Mouse (Mus musculus) hindbrain, embryonic 16.5 days (tissue): ENCODE measurements around the gene Cdk2ap1. TPM values are rescaled to one million over a fixed set of nuclear protein-coding genes. Genes with fewer than 3 reads are reported as not detected.
"Not testable (repeated sequence)": the region's sequence is repeated elsewhere in the genome, so short reads cannot be mapped to it uniquely, and the experiment has no call there.

Source experiments
- ATAC-seq: fragments of 200-750 bp; cut with Nextera tagmentation; 2 replicates; pipeline ENCODE4 v1.8.0; 2017; ENCODE audit warnings: moderate TSS enrichment, moderate library complexity
- H3K27ac ChIP-seq: fragments of 300-500 bp; sonication (generic); 2 replicates; pipeline ENCODE4 v1.5.1; 2014; ENCODE audit warnings: low read depth, mild to moderate bottlenecking, control low read depth, low read length, moderate library complexity
- H3K27me3 ChIP-seq: fragments of 300-500 bp; sonication (generic); replicated peaks from 2 replicates; pipeline ENCODE4 v1.6.1; 2014; ENCODE audit warnings: low read length; ENCODE audit not compliant: control insufficient read depth, insufficient read depth
- H3K36me3 ChIP-seq: fragments of 300-500 bp; sonication (generic); 2 replicates; pipeline ENCODE4 v1.6.1; 2014; ENCODE audit warnings: mild to moderate bottlenecking, low read length, moderate library complexity, mixed read lengths; ENCODE audit not compliant: control insufficient read depth, insufficient read depth
- H3K4me1 ChIP-seq: fragments of 300-500 bp; sonication (generic); 2 replicates; pipeline ENCODE4 v1.6.1; 2014; ENCODE audit warnings: low read depth, low read length; ENCODE audit not compliant: control insufficient read depth, insufficient read depth
- H3K4me2 ChIP-seq: fragments of 300-500 bp; sonication (generic); 2 replicates; pipeline ENCODE4 v1.6.1; 2014; ENCODE audit warnings: mild to moderate bottlenecking, low read length, control low read depth, moderate library complexity
- H3K4me3 ChIP-seq: fragments of 300-500 bp; sonication (generic); 2 replicates; pipeline ENCODE4 v1.5.1; 2014; ENCODE audit warnings: mild to moderate bottlenecking, low read length, control low read depth, moderate library complexity
- H3K9ac ChIP-seq: fragments of 300-500 bp; sonication (generic); 2 replicates; pipeline ENCODE4 v1.6.1; 2014; ENCODE audit warnings: low read depth, mild to moderate bottlenecking, control low read depth, low read length, moderate library complexity
- H3K9me3 ChIP-seq: fragments of 300-500 bp; sonication (generic); 2 replicates; pipeline ENCODE4 v1.6.1; 2014; ENCODE audit warnings: mild to moderate bottlenecking, low read length, moderate library complexity; ENCODE audit not compliant: control insufficient read depth
- WGBS: fragments of 180-500 bp; shearing (Covaris S2); extraction: QIAGEN DNeasy Blood & Tissue Kit; methylation state at CpG from one replicate; pipeline ENCODE4 v1.1.7; 2014; 5-methylcytosine and 5-hydroxymethylcytosine counted together
- polyA plus RNA-seq: library from polyadenylated mRNA; unstranded; fragments of >200 nt; fragmentation: Nextera tagmentation; extraction: Ambion mirVana; gene quantifications from 2 replicates; pipeline ENCODE4 v1.2.1, GENCODE M21; 2015

Cdk2ap1 gene
- 48.7 and 51.1 TPM in 2 replicates for polyA plus RNA-seq

DNA sequence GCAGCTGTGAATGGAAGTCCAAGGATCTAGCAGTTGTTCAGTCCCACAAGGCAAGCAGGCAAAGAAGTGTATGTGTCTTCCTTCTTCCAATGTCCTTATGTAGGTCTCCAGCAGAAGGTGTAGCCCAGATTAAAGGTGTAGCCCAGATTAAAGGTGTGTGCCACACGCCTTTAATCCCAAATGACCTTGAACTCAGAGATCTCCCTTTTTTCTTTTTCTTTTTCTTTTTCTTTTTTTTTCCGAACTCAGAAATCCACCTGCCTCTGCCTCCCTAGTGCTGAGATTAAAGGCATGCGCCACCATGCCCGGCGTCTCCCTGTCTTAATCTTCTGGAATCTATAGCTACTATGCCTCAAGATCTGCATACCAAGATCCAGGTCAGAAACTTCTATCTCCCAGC lies at the start of gene Cdk2ap1:
Cdk2ap1 (minus strand) TSS at position 101 of the 400 bp plus-strand sequence.
- ATAC-seq, H3K36me3 ChIP-seq, H3K27ac ChIP-seq, H3K4me1 ChIP-seq, H3K9ac ChIP-seq, H3K9me3 ChIP-seq, H3K27me3 ChIP-seq, H3K4me3 ChIP-seq, H3K4me2 ChIP-seq: not testable (repeated sequence)
- WGBS, result 94% methylated on average over 5 of the region's 5 CpGs

DNA sequence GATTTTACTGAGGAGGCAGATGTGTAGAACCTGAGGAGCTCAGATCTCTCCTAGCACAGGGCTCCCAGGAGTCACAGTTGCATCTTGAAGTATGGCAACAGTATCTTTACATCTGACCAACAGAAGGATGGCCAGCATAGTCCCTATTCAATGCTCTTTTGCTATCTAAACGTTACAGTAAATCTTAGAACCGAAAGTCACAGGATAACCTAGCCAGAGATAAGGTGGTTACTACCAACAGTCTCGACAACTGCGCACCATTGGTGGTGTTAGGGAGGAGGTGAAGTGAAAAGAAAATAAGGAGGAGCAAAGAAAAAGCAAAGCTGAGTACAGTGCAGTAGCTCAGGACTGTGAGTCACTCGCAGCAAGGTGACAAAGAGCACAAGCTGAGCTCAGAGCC lies 49.3 kb upstream of the Cdk2ap1 start:
- 93% methylated on average over 5 of the region's 5 CpGs for WGBS
- Histone ChIP-seq H3K36me3 (peaks cover 27% of the 10 kb centered on the region), H3K27ac (no peak overlapping the region), H3K9me3 (no peaks in the 10 kb centered on the region), H3K27me3 (no peaks in the 10 kb centered on the region), H3K4me2 (no peak overlapping the region), H3K9ac (no peak overlapping the region), H3K4me1 (no peaks in the 10 kb centered on the region), H3K4me3 (no peak overlapping the region)
- no peak for ATAC-seq

DNA sequence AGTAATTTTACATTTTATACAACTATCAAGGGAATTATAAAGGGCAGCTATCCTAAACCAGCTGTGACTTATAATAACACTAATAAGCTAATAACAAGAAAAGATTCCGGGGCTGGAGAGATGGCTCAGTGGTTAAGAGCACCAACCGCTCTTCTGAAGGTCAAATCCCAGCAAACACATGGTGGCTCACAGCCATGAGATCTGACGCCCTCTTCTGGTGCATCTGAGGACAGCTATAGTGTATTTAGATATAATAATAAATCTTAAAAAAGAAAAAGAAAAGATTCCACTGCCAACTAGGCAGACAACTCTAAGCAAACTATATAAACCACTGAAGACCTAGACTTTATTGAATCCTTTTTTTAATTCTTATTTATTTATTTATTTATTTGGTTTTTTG lies 47.9 kb upstream of the Cdk2ap1 start:
- no peak for ATAC-seq
- Histone ChIP-seq H3K27me3 (no peaks in the 10 kb centered on the region), H3K4me2 (no peak overlapping the region), H3K4me3 (no peak overlapping the region), H3K27ac (no peak overlapping the region), H3K4me1 (no peaks in the 10 kb centered on the region), H3K9me3 (no peaks in the 10 kb centered on the region), H3K36me3 (peaks cover 27% of the 10 kb centered on the region), H3K9ac (no peak overlapping the region)
- WGBS, result 79% methylated on average over 3 of the region's 3 CpGs

DNA sequence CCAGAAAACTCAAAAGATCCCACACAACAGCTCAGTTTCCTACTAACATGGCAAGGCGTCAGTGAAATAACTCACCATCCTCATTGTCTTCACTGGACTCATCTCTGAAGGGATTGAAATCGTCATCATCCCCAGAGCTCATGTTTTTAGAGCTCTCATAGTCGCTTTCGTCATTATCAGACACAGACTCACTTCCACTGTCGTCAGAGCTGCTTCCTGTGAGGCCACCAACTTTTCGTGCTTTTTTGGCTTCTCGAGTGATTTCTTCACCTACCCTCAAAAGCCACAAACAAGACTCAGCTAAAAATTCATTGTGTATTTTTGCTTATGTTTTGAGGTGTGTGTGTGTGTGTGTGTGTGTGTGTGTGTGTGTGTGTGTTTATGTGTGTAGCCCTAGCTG lies 30.8 kb upstream of the Cdk2ap1 start:
- WGBS, result 92% methylated on average over 7 of the region's 7 CpGs
- H3K4me1 ChIP-seq, result no peaks in the 10 kb centered on the region
- H3K4me3 ChIP-seq, result no peak overlapping the region
- H3K27ac ChIP-seq, result no peak overlapping the region
- no peak overlapping the region for H3K4me2 ChIP-seq
- H3K9me3 ChIP-seq, result no peaks in the 10 kb centered on the region
- no peak overlapping the region for H3K9ac ChIP-seq
- H3K36me3 ChIP-seq, result peaks cover 38% of the 10 kb centered on the region
- ATAC-seq, result no peak
- H3K27me3 ChIP-seq, result no peaks in the 10 kb centered on the region

DNA sequence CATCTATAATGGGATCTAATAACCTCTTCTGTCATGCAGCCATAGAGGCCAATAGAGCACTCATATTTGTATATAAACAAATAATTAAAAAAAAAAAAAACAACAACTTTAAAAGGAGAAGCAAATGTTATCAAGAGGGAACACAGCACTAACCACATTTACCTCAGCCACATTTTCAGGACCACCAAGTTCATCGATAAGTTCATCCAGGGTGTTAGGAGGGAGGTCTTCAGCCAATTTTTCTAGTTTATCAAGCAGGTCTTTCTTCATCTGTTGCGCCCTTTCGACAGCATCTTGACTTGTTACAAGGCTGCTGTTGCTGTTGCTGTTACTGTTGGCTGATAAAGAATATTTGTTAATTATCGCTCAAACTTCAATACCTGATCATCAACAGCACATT lies 29.5 kb upstream of the Cdk2ap1 start:
- no peaks in the 10 kb centered on the region for H3K9me3 ChIP-seq
- ATAC-seq, result no peak
- peaks cover 39% of the 10 kb centered on the region for H3K36me3 ChIP-seq
- H3K4me1 ChIP-seq, result no peaks in the 10 kb centered on the region
- H3K27ac ChIP-seq, result no peak overlapping the region
- no peak overlapping the region for H3K4me3 ChIP-seq
- 95% methylated on average over 4 of the region's 4 CpGs for WGBS
- no peaks in the 10 kb centered on the region for H3K27me3 ChIP-seq
- H3K9ac ChIP-seq, result no peak overlapping the region
- no peak overlapping the region for H3K4me2 ChIP-seq

DNA sequence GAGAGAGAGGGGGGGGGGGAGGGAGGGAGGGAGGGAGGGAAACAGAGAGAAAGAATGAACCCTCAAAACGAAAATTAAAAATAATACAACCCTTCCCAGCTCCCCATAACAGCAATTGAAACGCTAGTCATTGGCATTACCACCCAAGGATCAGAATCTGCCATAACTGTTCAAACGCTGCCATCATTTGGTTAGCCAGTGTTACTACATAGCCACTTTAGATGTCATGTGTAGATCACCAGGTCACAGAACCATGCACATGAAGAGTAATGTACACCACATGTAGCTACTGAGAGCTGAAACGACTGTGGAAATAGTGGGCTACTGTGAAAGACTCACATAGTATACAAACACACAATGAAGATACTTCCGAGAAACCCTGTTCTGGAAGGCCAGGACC lies 25.1 kb upstream of the Cdk2ap1 start:
- ATAC-seq, result no peak
- Histone ChIP-seq H3K27ac (no peak overlapping the region), H3K36me3 (peaks cover 57% of the 10 kb centered on the region), H3K4me3 (no peak overlapping the region), H3K4me2 (no peak overlapping the region), H3K9ac (no peak overlapping the region), H3K27me3 (no peaks in the 10 kb centered on the region), H3K4me1 (no peaks in the 10 kb centered on the region), H3K9me3 (no peaks in the 10 kb centered on the region)
- WGBS, result 78% methylated on average over 5 of the region's 5 CpGs

DNA sequence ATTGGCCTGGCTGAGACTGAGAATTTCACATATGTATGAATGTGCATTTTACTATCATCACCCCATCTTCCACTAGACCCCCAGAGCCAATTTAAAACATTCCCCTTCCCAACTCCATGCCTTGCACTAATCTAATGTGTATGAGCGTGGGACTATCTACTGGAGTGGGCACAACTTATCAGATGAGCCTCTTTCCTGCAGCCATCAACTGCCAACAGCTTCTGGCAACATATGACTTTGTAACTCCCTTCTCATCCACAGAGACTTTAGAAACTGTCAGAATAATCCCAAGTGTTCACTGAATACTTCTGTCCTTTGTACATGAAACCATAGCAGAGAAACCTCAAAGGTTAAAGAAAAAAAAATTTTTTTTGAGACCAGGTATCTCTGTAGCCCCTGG lies 17.2 kb upstream of the Cdk2ap1 start:
- Histone ChIP-seq H3K27me3 (no peaks in the 10 kb centered on the region), H3K27ac (no peak overlapping the region), H3K9me3 (no peaks in the 10 kb centered on the region), H3K4me2 (no peak overlapping the region), H3K4me1 (no peaks in the 10 kb centered on the region), H3K36me3 (peaks cover 51% of the 10 kb centered on the region), H3K9ac (no peak overlapping the region), H3K4me3 (no peak overlapping the region)
- 97% methylated on average over 1 of the region's 1 CpGs for WGBS
- ATAC-seq, result no peak

DNA sequence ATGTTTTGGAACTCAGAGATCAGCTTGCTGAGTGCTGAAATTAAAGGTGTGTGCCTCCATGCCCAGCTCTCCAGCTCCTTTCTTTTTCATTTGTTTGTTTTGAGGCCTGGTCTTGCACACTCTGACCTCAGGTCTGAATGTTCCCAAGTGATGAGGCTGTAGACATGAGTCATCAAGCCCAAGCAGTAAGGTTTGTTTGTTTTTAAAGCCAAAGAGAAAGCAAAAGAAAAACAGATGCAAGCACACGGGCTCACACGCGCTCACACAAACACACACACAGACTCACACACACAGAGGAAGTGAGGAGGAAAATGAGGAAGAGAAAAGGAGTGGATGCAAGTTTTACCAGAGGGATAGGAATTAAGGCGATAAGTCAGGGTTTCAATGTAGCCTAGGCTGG lies 14.3 kb upstream of the Cdk2ap1 start:
- Histone ChIP-seq H3K27ac (no peak overlapping the region), H3K36me3 (peaks cover 42% of the 10 kb centered on the region), H3K9ac (no peak overlapping the region), H3K9me3 (no peaks in the 10 kb centered on the region), H3K4me3 (no peak overlapping the region), H3K4me2 (no peak overlapping the region), H3K4me1 (no peaks in the 10 kb centered on the region), H3K27me3 (no peaks in the 10 kb centered on the region)
- 95% methylated on average over 4 of the region's 4 CpGs for WGBS
- ATAC-seq, result no peak

DNA sequence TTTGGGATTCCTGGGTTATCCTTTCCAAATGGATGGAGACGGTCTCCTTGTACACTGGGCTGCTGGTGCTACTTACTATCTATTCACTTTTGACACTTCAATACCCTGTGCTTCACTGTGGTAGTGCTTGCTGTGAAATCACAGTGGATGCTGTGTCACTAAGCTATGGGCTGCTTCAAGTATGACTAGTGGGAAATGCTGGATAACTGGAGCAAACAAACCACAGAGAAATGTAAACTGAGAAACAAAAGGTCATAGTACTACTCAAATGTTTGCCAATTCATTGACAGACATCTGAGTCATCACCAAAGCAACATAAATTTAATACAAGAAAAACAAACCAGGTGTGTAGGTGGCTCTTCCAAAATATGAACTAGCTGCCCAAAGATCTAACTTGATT lies 13.5 kb upstream of the Cdk2ap1 start:
- ATAC-seq, result no peak
- Histone ChIP-seq H3K4me2 (no peak overlapping the region), H3K4me3 (no peak overlapping the region), H3K27ac (no peak overlapping the region), H3K36me3 (peaks cover 43% of the 10 kb centered on the region), H3K4me1 (no peaks in the 10 kb centered on the region), H3K9me3 (no peaks in the 10 kb centered on the region), H3K9ac (no peak overlapping the region), H3K27me3 (no peaks in the 10 kb centered on the region)
- WGBS, result 94% methylated on average over 1 of the region's 1 CpGs

DNA sequence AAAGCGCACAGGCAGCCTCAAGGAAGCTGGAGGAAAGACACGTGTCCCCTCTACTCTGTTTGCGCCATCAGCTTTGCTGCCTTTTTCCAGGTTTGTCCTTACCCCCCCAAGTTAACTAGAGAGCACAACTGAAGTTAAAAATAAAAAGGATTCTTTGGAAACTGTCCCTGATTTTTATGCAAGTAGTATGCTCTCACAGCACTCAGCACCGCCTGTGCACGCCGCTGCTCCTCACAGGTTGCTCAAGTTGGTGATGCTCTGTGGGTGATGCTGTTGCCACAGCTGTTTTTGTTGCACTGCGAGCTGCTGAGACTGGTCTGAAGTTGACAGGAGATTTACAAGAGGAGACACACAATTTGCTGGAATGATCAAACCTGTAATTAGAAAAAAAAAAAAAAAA lies 11.4 kb upstream of the Cdk2ap1 start:
- H3K4me1 ChIP-seq, result no peaks in the 10 kb centered on the region
- no peak overlapping the region for H3K27ac ChIP-seq
- H3K4me2 ChIP-seq, result no peak overlapping the region
- no peaks in the 10 kb centered on the region for H3K9me3 ChIP-seq
- peaks cover 33% of the 10 kb centered on the region for H3K36me3 ChIP-seq
- 98% methylated on average over 7 of the region's 7 CpGs for WGBS
- no peak overlapping the region for H3K9ac ChIP-seq
- no peaks in the 10 kb centered on the region for H3K27me3 ChIP-seq
- ATAC-seq, result no peak
- no peak overlapping the region for H3K4me3 ChIP-seq
